Mouse (Mus musculus) lung, postnatal 25 days (tissue): ENCODE measurements at regions not wholly inside any gene's neighbourhood (a gene's known extent, or its start where the extent isn't known, plus 50 kb on each side); places are given as distances from the start of the nearest gene placed in this dataset.
A peak's percentile ranks its signal among the peaks of the same experiment; 100 is the strongest.

Source experiments
- DNase-seq: peaks from one replicate; pipeline ENCODE4 v3.0.0; 2022; ENCODE audit warnings: low spot score

DNA sequence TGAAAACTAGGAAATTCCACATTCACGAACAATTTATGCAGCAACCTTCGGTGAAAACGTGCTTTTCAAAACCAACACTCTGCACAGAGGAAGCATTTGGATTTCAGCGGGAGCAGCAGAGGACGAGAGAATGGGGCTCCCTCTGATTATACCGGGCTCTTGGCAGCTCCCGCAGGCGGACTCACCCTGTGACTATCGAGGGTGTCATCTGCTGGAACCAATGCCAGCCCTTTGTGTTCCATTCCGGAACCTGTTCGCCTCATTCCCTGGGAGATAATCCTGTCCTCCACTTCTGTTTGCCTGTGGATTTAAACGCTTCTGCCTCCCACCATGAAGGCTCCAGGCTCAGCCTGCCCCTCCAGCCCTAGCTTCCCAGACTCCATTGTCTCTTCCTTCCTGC is 77.1 kb downstream of the Utp18 start:
- DNase-seq: no peak

DNA sequence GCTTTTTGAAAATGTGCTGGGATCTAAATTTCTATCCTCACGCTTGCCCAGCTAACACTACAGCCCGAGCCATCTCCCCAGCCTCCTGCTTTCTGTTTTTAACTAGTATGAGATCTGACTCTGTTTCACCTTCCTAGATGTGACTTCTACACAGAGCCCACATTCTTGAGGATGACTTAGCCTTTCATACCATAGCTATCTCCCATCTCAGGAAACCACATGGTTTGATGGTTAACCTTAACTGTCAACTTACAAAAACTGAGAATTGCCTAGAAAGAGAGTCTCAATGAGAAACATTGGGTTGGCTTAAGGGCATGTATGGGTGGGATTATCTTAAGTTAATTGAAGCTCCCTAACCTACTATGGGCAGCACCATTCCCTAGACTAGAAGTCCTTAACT is 78.4 kb downstream of the Utp18 start:
- no peak for DNase-seq

DNA sequence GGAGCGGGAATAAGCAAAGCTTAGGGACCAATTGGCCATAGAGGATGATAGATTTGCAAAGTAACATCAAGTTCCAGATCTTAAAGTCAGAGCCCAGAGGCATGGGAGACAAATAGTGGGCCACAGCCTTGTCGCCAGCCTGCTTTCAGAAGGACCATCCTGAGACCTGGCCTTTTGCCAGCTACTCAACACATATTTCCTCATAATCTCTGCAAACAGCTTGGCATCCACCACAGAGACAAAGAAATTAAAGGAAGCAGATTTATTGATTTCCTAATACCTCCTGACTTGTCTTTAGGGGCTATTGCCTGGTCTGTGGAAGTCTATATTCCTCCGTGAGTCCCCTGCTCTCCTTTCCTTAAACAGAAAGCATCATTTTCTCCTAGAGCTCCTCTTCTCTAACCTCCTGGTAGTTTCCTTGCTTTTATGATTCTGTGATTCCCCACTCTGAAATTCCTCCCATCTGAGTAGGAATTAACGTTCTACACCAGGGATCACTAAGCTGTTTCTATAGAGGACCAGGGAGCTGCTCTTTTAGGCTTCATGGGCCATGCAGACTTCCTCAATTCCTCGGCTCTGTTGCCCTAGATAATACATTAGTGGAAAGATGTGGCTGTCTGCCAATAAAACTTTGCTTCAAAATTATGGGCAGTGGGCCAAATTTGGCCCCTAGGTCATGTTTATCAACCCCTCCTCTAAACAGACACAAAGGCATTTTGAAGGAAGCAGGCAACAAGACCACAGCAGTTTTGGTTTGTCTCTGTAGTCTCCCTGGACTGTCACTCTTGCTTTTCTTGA is 114.2 kb downstream of the Utp18 start:
- no peak for DNase-seq

DNA sequence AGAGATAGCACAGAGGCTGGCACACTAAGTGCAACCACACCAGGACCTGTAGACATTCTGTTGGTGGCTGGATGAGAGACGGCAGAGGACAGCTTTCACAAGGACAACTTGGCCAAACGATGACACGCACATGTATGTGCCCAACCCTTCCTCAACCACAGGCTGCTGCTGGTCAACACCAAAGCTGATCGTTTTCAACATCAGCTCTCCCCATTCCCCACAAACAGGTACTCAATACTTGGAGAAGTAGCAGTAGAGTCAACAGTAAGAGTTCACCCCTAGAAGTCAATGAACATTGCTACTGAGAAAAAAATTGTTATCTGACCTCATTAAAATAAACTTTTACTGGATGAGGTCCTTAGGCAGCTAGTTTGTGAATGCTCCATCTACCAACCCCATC is 119.6 kb downstream of the Utp18 start:
- DNase-seq: no peak

DNA sequence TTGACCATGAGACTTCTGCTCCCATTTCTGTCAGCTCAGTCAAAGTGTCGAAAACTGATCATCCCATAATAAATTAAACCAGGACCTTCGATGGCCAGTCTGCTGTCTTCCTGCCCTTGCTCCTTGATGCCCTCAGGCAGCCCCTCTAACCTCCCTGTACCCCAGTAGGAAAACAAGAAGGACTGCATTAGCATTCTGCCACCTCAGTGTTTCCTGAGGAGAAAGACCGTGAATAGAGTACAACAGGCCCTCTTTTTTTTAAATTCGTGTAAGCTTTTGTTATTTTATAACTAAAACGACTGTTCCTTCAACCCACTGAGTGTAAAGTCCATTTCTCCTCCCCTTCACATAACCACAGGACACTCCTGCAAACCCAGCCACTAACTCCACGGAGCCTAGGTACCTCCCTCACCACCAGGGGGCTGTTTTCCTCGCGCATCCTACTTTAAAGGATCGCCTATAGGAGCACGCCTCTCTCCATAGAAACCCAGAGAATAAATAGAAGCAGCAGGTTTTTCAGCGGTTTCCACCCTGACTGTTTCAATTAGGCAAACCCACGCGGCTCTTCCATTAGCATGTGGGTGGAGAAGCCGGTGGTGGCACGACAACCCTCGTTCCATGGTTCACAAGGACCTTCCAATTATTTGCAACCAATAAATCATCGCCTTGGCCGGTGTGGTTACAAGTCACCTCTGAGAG is 122.6 kb downstream of the Utp18 start:
- no peak for DNase-seq

DNA sequence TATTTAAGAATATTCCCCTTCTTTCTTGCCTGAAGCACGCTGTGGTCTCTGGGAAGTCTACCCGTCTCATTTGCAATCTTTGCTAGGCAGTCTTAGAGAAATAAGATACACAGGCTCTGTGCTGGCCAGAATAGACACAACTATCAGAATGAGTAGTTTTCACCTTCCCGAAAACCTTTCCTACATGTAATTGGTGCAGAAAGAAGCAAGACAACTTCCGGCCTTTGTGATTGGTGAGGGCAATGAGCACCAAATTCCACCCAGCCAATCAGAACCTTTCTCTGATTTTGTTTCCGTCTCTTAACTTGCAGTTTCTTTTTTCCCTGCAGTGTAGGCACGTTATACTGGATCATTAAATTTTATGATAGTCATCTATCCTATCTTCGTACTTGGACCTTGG is 127.7 kb downstream of the Utp18 start:
- no peak for DNase-seq

DNA sequence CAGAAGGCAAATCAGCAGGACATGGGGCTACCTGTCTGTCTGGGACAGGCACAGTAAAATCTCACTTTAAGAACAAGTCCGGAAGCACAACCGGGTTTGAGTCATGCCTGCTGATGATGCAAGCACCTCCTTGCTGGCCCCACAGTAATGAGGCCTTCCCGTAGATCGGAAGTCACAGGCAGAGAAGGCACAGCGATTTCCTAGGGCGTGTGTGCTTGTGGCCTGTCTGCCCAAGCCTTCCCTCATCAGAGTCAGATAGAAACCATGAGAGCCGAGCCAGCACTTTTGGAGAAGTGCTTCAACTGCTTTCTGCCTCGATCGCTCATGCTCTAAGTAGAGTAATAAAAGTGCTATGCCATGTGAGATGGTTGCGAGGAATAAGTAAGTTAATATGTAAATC is 148.9 kb downstream of the Utp18 start:
- DNase-seq: no peak

DNA sequence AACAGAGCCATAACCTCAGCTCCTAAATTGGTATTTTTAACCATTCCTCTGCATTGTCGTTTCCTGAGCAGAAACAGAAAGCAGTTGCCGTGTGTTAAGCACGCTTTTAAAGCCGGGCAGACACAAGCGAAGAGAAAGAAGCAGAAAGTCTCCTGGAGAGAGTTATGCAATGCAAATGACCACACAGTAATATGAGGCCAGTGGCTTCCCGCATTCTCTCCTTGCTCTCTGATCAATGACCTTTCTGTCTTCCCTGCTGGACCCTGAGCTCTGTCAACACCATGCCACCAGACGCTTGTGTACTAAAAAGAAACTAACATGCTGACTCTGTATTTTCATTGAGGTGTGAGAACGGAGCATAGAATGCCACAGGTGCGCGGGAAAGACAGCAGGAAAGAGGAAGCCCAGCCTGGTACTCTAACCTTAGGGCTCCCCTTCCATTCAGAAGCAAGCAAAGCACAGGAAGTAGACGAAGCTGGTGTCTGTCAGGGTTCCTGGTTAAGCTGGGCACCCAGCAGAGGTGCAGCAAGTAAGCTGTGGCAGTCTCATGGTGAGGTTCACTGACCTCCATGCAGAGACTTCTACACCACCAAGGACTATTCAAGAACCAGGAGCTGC is 151.9 kb downstream of the Utp18 start:
- DNase-seq: no peak

DNA sequence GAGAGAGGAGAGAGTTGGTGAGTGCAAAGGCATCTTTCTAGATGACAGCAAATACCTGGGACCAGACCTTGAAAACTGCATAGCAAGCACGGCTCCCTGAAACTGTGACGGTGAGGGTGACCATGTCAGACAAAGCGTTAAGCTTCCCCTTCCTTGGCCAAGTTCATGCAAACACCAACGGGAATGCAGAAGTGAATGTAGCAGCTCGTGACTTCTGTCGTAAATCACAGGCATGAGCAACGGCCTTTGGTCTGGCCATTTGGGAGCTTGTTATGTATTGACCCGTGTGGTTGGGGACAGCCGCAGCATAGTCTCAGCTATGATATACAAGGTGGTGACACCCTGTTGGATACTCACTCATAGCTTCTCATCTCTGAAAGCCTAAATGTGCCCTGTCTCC is 156.4 kb downstream of the Utp18 start:
- DNase-seq: peak; percentile 1

DNA sequence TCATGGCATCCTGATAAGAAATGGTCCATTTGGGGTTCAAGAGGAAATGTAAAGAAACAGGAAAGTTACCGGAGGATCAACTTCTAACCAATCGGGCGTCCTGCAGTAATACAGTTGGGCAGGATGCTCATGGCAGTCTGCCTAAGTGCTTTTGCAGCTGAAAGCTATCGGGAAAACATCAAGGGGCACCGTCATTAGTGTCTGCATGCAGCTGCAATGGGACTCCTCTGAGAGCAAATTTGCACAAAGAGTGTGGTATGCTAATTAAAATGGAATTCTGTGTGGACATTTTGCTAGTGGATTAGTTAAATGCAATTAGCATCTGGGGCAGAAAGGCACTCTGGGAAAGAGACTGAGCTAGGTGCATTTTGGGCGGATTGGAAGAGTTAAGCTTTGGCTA is 160.3 kb downstream of the Utp18 start:
- no peak for DNase-seq

DNA sequence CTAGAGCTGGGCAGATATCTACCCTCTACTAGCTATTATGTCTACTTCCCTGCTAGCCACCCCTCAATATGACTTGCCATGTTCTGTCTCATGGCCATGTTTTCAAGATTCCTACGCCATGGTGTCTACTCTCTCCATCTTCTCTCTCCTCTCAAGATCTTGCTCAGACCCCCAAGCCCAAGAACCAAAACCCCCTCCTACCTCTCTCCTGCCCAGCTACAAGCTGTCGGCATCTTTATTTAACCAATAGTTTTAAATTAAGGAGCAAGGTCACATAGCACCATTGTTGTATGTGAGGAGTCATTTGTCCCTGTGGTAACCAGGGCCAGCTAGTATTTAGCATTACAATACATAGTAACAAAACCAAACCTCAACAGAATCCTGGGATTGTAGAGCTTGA is 166.4 kb downstream of the Utp18 start:
- no peak for DNase-seq

DNA sequence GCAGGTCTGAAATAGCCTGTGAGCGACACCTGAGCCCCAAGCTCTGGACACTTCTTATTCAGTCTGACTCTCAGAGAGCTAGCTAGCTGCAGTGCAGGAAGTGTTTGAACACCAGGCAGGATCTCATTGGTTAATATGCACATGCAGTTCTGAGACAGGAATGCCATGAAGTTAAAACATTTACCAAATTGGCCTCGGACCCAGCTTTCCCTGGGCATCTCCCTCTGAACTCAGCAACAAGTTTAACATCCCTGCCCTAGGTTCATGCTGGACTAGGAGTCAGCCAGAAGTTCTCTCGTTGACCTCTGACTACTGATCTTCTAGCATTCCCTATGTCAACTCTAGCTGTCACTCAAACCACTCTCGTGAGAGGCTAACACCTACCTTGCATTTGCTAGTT is 175.9 kb downstream of the Utp18 start:
- no peak for DNase-seq

DNA sequence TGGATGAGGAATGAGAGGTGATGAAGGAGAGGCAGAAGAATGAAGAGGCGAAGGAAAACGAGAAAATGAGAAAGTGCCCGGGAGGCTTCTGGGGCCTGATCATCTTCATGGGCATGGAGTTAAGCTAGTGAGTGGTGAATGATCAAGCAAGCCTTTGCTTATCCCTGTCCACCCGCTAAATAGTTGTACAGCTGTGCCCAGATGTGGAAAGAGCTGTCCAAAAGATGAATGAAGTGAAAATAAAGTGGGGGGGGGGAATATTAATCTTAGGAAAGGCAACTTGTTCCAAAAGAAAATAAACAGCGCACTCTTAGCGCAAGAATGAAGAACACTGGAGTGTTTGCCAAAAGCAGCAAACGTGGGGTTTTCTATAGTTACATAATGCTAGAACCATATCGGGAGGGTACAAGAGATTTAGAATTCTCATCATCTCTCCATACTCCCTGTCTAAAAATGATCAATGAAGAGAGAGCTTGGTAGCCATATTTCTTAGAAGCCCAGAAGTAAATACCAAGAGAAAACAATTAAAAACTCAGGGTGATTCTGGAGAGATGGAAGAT is 188.5 kb downstream of the Utp18 start:
- no peak for DNase-seq

DNA sequence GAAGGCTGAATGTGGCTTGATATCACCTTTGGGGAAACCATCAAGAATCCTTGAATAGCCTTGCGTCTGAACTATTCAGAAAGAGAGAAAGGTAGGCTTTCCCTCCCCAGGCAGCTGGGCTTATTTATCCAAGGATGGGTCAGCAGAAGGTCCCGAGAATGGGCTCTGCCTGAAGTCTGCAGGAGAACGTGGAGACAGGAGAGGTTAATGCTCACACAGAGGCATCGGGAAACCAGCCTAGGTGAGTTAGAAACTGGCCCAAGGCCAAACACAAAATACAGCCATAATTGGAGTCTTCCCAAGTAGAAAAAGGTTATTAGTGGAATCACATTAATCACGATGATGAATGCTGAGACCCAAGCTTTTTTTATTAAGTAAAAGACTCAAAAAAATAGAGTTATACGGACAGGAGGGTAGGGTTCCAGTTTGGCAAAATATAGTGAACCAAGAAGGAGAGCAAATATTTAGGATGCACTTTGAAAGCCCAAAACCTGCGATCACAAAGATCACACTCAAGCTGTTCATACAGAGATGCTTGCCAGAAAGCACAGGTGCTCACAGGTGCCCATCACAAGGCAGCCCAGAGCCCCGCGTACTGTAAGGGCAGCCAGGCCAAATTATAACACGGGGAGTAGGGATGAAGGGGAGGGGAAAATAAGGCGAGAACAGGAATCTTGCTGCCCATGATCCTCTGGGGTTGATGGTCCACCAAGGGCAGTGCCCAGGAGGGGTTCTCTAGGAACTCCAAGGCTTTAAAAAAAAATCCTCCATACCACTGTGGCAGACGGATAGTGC is 189.3 kb downstream of the Utp18 start:
- DNase-seq: no peak

DNA sequence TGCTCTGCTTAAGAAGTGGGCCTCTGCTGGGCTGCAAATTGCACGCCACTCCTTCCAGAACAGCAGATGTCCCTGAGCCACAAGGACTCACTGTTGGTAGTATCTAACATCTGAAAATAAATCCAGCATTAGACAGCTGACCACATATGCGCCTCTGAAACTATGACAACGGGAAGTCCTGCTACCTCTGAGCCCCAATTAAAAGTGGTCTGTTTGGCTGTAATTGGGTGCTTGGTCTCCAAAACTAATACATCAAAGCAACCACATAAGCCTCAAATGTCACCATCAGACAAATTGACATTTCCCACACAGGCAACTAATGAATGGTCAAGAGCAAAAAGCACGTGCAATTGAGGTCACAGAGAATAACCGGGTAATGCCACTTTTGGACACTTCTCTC is 201.9 kb downstream of the Utp18 start:
- DNase-seq: no peak

DNA sequence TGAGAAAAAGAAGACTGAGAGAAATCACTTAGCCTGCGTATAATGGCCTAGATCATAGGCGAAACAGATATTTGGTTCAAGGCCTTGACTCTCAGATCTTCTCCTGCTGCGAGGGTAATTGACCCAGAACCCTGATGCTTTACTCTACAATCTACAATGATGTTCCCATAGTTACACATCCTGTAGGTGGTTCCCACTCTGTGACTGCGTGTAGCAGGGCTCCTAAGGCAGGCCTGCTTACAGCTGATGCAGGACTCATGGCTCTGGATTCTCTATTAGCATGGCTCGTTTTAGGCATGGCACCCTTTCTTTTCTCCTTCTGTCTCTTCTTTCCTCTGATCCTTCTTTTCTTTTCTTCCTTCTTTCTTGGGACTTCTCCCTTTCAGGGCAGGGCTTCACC is 209.3 kb downstream of the Utp18 start:
- DNase-seq: no peak

DNA sequence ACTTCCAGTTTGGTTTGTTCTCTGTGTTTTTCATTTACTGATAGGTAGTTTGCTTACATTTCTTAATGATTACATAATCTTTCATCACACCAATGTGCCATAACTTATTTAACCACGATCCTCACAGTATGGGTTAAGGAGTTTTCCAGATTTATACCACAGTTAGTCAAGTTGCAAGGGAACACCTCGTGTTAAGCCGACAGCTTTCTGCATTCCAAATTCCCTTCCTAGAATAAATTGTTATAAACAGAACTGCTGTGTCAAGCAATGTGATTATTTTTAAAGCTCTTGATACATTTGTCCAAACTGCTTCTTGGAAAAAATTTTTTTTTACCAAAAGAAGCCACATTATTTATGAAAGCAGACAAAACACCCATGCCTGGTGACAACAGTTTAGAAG is 213.5 kb downstream of the Utp18 start:
- DNase-seq: no peak

DNA sequence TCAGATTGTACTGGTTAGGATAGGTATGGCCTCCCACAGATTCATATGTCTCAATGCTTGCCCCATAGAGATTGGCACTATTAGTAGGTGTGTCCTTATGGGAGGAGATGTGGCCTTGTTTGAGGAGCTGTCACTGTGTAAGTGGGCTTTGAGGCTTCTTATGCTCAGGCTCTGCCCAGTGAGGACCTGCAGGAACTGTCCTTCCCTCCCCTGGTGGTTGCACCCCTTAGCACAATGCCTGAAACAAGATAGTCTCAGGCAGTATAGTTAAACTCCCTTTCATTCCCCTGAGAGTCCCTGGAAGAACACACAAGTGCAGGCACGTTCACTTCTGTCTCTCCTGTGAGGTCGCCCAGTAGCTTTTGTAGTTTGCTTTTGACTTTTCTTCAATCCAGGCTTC is 223.9 kb downstream of the Utp18 start:
- no peak for DNase-seq

DNA sequence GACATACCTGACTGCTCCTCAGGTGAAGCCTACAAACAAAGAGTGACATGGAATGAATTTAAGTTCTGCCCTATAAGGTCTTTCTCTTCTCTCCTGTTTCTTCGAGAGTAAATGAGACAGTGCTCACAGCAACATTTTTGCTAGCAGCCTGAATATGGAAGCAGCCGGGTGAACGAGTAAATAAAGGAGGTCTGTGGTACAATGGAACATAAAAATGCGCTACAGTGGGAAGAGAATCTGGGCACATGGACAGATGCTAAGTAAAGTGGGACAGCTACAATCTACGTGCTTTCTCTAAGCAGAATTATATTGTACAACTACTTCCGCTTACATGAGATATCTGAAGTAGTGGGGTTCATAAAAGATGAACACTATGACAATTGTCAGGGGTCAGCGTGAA is 225.2 kb downstream of the Utp18 start:
- DNase-seq: no peak

DNA sequence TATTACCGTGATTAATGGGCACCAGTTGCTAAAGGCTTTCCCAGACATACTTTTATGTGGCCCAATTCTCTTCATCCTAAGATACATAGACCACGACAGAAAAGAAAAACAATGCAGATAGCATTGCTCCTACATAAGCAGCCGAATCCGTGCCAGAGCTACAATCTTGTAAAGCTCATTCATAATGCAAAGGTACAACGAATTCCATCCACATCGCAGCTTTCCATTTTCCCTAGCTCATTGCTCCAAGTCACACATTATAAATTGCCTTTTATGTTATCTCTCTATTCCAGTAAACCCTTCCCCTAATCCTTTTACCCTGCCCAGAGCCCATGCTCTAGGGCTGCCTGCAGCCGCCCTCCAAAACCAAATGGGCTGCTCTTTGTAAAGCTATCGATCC is 226.8 kb downstream of the Utp18 start:
- DNase-seq: no peak

DNA sequence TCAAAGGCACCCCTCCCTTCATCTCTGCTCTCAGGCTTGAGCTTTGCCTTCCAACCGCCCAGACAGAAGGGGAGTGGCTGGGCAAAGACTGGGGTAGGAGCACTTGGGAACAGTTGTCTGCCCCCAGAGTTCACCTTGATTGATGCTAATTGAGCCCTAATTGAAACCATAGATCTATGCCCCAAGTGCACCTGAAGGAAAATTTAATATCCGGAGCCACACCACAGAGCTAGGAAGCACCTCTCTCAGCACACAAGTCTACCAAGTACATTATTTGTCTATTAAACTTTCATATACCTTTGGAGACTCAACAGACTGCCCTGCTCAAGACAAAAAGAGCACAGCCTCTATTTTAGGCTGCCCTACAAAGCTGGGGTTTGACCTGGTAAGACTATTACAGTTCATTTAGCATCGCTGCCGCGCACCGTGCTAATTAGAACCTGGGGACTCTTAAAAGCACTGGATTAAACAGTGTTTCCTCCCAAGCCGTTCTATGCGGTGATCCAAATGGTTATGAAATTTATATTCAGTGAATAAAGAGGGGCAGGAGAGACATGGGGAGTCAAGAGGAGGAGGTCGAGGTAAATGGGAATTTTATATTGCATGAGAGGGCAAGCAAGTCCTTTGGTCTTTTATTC is 229.8 kb downstream of the Utp18 start:
- DNase-seq: no peak

DNA sequence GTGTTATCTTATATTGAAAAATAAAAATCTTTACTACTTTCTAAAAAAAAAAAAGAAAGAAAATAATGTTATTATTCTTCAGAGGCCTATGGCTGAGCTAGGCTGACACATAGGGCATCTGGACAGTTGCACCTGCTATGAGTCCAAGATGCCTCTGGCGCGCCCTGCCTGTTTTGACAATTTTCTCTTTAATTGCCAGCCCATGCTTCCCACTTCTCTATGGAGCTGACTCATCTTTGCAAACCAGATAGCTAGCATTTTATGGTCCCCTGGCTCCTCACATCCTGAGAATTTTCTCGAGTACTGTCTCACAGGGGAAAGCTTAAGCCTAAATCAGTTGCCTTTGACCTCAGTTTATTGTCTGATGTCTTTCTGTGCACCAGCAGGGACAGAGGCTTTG is 232.2 kb downstream of the Utp18 start:
- DNase-seq: no peak
